ENCODE assay signal across 9 mouse cellular contexts in the genomic region with DNA sequence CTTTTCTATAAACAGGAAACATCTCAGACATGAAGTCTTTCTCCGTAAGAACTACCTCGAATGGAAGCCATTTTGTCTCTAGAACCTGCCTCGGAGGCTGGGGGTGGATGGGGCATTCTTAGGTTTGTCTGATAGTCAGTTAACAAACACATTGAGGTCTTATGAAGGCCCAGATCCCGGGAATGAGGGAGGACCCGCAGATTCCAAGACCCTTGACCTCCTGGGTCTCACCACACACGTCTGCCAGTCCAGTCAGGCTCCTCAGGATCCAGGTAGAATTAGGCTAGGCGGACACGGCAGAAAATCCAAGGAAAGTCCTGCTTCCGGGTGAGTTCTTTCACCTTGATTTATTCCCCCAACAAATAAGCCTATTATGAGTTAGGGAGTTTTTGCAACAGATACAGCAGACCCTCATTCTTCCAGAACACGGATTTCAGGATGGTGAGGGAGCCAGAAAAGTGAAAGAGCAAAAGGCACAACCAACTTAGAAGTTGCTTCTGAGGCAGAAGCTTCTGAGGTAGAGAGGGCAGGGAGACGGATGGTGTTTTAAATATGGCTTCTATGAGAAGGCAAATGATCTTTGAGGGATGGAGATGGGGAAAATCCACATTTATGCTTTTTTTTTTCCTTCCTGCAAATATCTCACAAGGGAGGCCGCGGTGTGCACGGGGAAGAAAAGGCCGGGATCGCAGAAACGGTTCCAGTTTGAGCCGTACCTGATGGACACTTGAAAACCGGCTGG. TPM values are rescaled to one million over a fixed set of nuclear protein-coding genes. Genes with fewer than 3 reads are reported as not detected.
DNase-seq lines count a peak whose midpoint lies in the region; ATAC-seq and TF ChIP-seq lines count a peak whose summit lies in the region.
"Had no signal": no experiment of that assay in that cellular context is flagged by ENCODE, and none has a peak within 500 bp of the region (broad histone marks: within the 10 kb centered on the region; RNA-seq: fewer than 3 reads in every experiment).

No protein-coding gene starts in this region.

- no peak for ATAC-seq in CD4-positive, CD25-positive, alpha-beta regulatory T cell, adult 4 months
- no peak for ATAC-seq in midbrain, embryonic 16.5 days
- ATAC-seq in limb, embryonic 12.5 days (ENCODE audit: insufficient number of reproducible peaks, insufficient read depth, low FRiP score, low TSS enrichment, low read depth), result no peak
- no peak for ATAC-seq in stomach, postnatal 0 days (ENCODE audit: low FRiP score, low TSS enrichment)

- H3K9ac ChIP-seq in midbrain, embryonic 16.5 days (ENCODE audit: low read depth, low read length), result no peak overlapping the region
- no peak overlapping the region for H3K9ac ChIP-seq in limb, embryonic 12.5 days (replicated peaks)
- H3K9ac ChIP-seq in stomach, postnatal 0 days (ENCODE audit: low read length), result no peak overlapping the region

- peak; percentile 10 for DNase-seq in CD4-positive, CD25-positive, alpha-beta regulatory T cell, adult 2 months (ENCODE audit: low read depth, low spot score)
- peak; percentile 14 for DNase-seq in midbrain, embryonic 10.5 days (ENCODE audit: low spot score)
- no peak for DNase-seq in stomach, postnatal 0 days (ENCODE audit: low spot score)
- DNase-seq in adrenal gland, adult 2 months, result no peak
- DNase-seq in natural killer cell, adult 2 months (ENCODE audit: low spot score in 2 of 2), result no peak

- WGBS in midbrain, embryonic 10.5 days, result 9% methylated on average over 18 of the region's 19 CpGs
- 11% methylated on average over 18 of the region's 19 CpGs for WGBS in midbrain, embryonic 16.5 days
- WGBS in limb, embryonic 12.5 days, result 11% methylated on average over 16 of the region's 19 CpGs
- WGBS in stomach, postnatal 0 days, result 6% methylated on average over 19 of the region's 19 CpGs

- peak overlapping the region; percentile 54 for H3K4me3 ChIP-seq in midbrain, embryonic 10.5 days
- H3K4me3 ChIP-seq in midbrain, embryonic 16.5 days (ENCODE audit: low read depth, low read length), result no peak overlapping the region
- H3K4me3 ChIP-seq in limb, embryonic 12.5 days (replicated peaks), result peak overlapping the region; percentile 26
- H3K4me3 ChIP-seq in stomach, postnatal 0 days (ENCODE audit: low read depth, low read length), result peak overlapping the region; percentile 6; the same call in 1 of the 2 replicates

- peaks cover 84% of the 10 kb centered on the region for H3K27me3 ChIP-seq in midbrain, embryonic 10.5 days (ENCODE audit: low read depth, poor library complexity, severe bottlenecking)
- peaks cover 45% of the 10 kb centered on the region for H3K27me3 ChIP-seq in midbrain, embryonic 16.5 days (ENCODE audit: control insufficient read depth, insufficient read depth, low read depth, low read length)
- peaks cover 86% of the 10 kb centered on the region for H3K27me3 ChIP-seq in limb, embryonic 12.5 days
- H3K27me3 ChIP-seq in stomach, postnatal 0 days (ENCODE audit: control insufficient read depth, insufficient read depth, low read length), result peaks cover 37% of the 10 kb centered on the region

- peaks cover 44% of the 10 kb centered on the region for H3K4me1 ChIP-seq in midbrain, embryonic 10.5 days
- H3K4me1 ChIP-seq in midbrain, embryonic 16.5 days (ENCODE audit: control insufficient read depth, insufficient read depth, low read length), result peaks cover 28% of the 10 kb centered on the region
- peaks cover 20% of the 10 kb centered on the region for H3K4me1 ChIP-seq in limb, embryonic 12.5 days (replicated peaks)
- peaks cover 2% of the 10 kb centered on the region; the same call in 1 of the 2 replicates for H3K4me1 ChIP-seq in stomach, postnatal 0 days (replicated peaks; ENCODE audit: control insufficient read depth, insufficient read depth)

- H3K4me2 ChIP-seq in midbrain, embryonic 16.5 days (ENCODE audit: low read length), result no peak overlapping the region; the same call in 1 of the 2 replicates
- H3K4me2 ChIP-seq in limb, embryonic 12.5 days, result peak overlapping the region; percentile 44
- peak overlapping the region; percentile 44; the same call in 1 of the 2 replicates for H3K4me2 ChIP-seq in stomach, postnatal 0 days (replicated peaks; ENCODE audit: low read depth)

- H3K36me3 ChIP-seq in midbrain, embryonic 10.5 days, result no peaks in the 10 kb centered on the region
- no peaks in the 10 kb centered on the region for H3K36me3 ChIP-seq in midbrain, embryonic 16.5 days (ENCODE audit: control insufficient read depth, insufficient read depth, low read length)
- no peaks in the 10 kb centered on the region for H3K36me3 ChIP-seq in limb, embryonic 12.5 days
- H3K36me3 ChIP-seq in stomach, postnatal 0 days (ENCODE audit: control insufficient read depth, insufficient read depth, low read length), result no peaks in the 10 kb centered on the region

- no peak for TF ChIP-seq CTCF in stomach, postnatal 0 days (IDR thresholded peaks at IDR 0.05; ENCODE audit: low read depth)

- peak overlapping the region; percentile 74; the same call in 1 of the 2 replicates for H3K27ac ChIP-seq in midbrain, embryonic 10.5 days (replicated peaks)
- H3K27ac ChIP-seq in midbrain, embryonic 16.5 days (ENCODE audit: low read length), result no peak overlapping the region
- H3K27ac ChIP-seq in limb, embryonic 12.5 days, result no peak overlapping the region
- H3K27ac ChIP-seq in stomach, postnatal 0 days (replicated peaks), result no peak overlapping the region

- peaks cover 10% of the 10 kb centered on the region; the same call in 1 of the 2 replicates for H3K9me3 ChIP-seq in midbrain, embryonic 10.5 days (replicated peaks)
- no peaks in the 10 kb centered on the region for H3K9me3 ChIP-seq in midbrain, embryonic 16.5 days (replicated peaks; ENCODE audit: control insufficient read depth, low read length, poor library complexity, severe bottlenecking)
- peaks cover 5% of the 10 kb centered on the region; the same call in 1 of the 2 replicates for H3K9me3 ChIP-seq in limb, embryonic 12.5 days
- H3K9me3 ChIP-seq in stomach, postnatal 0 days (ENCODE audit: control insufficient read depth, low read length), result no peaks in the 10 kb centered on the region

- TF ChIP-seq EP300 in stomach, postnatal 0 days (optimal IDR thresholded peaks at IDR 0.05), result no peak

RNA-seq across cellular contexts. Expression of a gene that starts 3.2 kb away (rescaled TPM):
- polyA plus RNA-seq in CD4-positive, CD25-positive, alpha-beta regulatory T cell, adult 4 months (2017; shearing (Covaris generic)), result not detected
- polyA plus RNA-seq in midbrain, embryonic 10.5 days (2016; fragmentation: Nextera tagmentation; extraction: Ambion mirVana), result 7.0 and 11.1 TPM in 2 replicates
- polyA plus RNA-seq in midbrain, embryonic 16.5 days (2015; fragmentation: Nextera tagmentation; extraction: Ambion mirVana), result 2.2 and 4.2 TPM in 2 replicates
- not detected in 2 replicates for polyA plus RNA-seq in limb, embryonic 12.5 days (2016; fragmentation: Nextera tagmentation; extraction: Ambion mirVana)
- not detected in 2 replicates for polyA plus RNA-seq in stomach, postnatal 0 days (2015; fragmentation: Nextera tagmentation; extraction: Ambion mirVana)
- total RNA-seq in adrenal gland, adult 2 months (2021), result not detected
- not detected in 2 replicates for polyA plus RNA-seq in adrenal gland, adult 2 months (2012; rRNA removed)
- polyA plus RNA-seq: testis, adult 2 months had no signal

Comparison
In these comparisons a context has a peak if more than half of its experiments do, and no peak if none do; other contexts are left out.
1. DNase-seq: peak in CD4-positive, CD25-positive, alpha-beta regulatory T cell, adult 2 months (single experiment) and midbrain, embryonic 10.5 days (single experiment); none in stomach, postnatal 0 days (single experiment), adrenal gland, adult 2 months (single experiment) and natural killer cell, adult 2 months (0 of 2).